Mouse (Mus musculus): ENCODE measurements at regions not wholly inside any gene's neighbourhood (a gene's known extent, or its start where the extent isn't known, plus 50 kb on each side); places are given as distances from the start of the nearest gene placed in this dataset.

GRCm38 (mm10) chr8:103948474-103948873, 153.0 kb upstream of the Cdh5 start:
- CTCF ChIA-PET: interaction anchor here (0.6 to 2.0 kb wide), 16 partner anchors 10 to 375 kb away, joined by 3 to 9 read pairs (median 3); no protein-coding TSS in a partner anchor
- POLR2A ChIA-PET: interaction anchor here in 1 of 4 experiments (0.6 kb wide), 1 partner anchor 85 kb away, joined by 7 read pairs; no protein-coding TSS in a partner anchor

GRCm38 (mm10) chr8:103950460-103950859, 151.0 kb upstream of the Cdh5 start:
- ChIA-PET POLR2A (no interaction called here), CTCF (interaction anchor here in 1 of 4 experiments (0.5 kb wide), 1 partner anchor 614 kb away, joined by 3 read pairs; no protein-coding TSS in a partner anchor)

- ChIA-PET CTCF (no interaction called here), POLR2A (no interaction called here)
Observed at GRCm38 (mm10) chr8:103953586-103953985, 147.8 kb upstream of the Cdh5 start.

GRCm38 (mm10) chr8:103955568-103956260, 145.7 kb upstream of the Cdh5 start:
- POLR2A ChIA-PET: no interaction called here
- CTCF ChIA-PET: no interaction called here

GRCm38 (mm10) chr8:103964293-103964918, 137.0 kb upstream of the Cdh5 start:
- CTCF ChIA-PET: no interaction called here
- POLR2A ChIA-PET: no interaction called here

- CTCF ChIA-PET: no interaction called here
Observed at GRCm38 (mm10) chr8:103969929-103970328, 131.5 kb upstream of the Cdh5 start.

GRCm38 (mm10) chr8:103970511-103970910, 130.9 kb upstream of the Cdh5 start:
- ChIA-PET CTCF (no interaction called here), POLR2A (no interaction called here)

More at GRCm38 (mm10) chr8:103969929-103970328, 131.5 kb upstream of the Cdh5 start:
- POLR2A ChIA-PET: no interaction called here

GRCm38 (mm10) chr8:103970966-103971365, 130.5 kb upstream of the Cdh5 start:
- POLR2A ChIA-PET: no interaction called here
- CTCF ChIA-PET: no interaction called here

- POLR2A ChIA-PET: no interaction called here
- CTCF ChIA-PET: interaction anchor here (0.6 to 1.1 kb wide), 4 partner anchors 51 to 74 kb away, joined by 3 to 6 read pairs (median 4); no protein-coding TSS in a partner anchor
Observed at GRCm38 (mm10) chr8:103976488-103976887, 124.9 kb upstream of the Cdh5 start.

GRCm38 (mm10) chr8:103978948-103979347, 122.5 kb upstream of the Cdh5 start:
- POLR2A ChIA-PET: no interaction called here
- CTCF ChIA-PET: no interaction called here

- ChIA-PET POLR2A (interaction anchor here in 1 of 4 experiments (0.9 kb wide), 1 partner anchor 18 kb away, joined by 3 read pairs; no protein-coding TSS in a partner anchor), CTCF (no interaction called here)
Observed at GRCm38 (mm10) chr8:103983860-103984594, 117.4 kb upstream of the Cdh5 start.

- CTCF ChIA-PET: no interaction called here
- POLR2A ChIA-PET: no interaction called here
Observed at GRCm38 (mm10) chr8:103985640-103986039, 115.8 kb upstream of the Cdh5 start.

GRCm38 (mm10) chr8:103993897-103994296, 107.5 kb upstream of the Cdh5 start:
- ChIA-PET POLR2A (no interaction called here), CTCF (interaction anchor here in 1 of 4 experiments (0.6 kb wide), 1 partner anchor 692 kb away, joined by 5 read pairs; no protein-coding TSS in a partner anchor)

GRCm38 (mm10) chr8:103998143-103998542, 103.3 kb upstream of the Cdh5 start:
- CTCF ChIA-PET: interaction anchor here in 1 of 4 experiments (0.6 kb wide), 1 partner anchor 30 kb away, joined by 4 read pairs; no protein-coding TSS in a partner anchor
- POLR2A ChIA-PET: no interaction called here

GRCm38 (mm10) chr8:104007209-104007608, 94.2 kb upstream of the Cdh5 start:
- CTCF ChIA-PET: interaction anchor here in 1 of 4 experiments (0.6 kb wide), 1 partner anchor 59 kb away, joined by 3 read pairs; no protein-coding TSS in a partner anchor
- POLR2A ChIA-PET: no interaction called here

GRCm38 (mm10) chr8:104008756-104009155, 92.7 kb upstream of the Cdh5 start:
- POLR2A ChIA-PET: no interaction called here
- CTCF ChIA-PET: interaction anchor here in 1 of 4 experiments (0.7 kb wide), 1 partner anchor 91 kb away, joined by 3 read pairs; no protein-coding TSS in a partner anchor

- ChIA-PET POLR2A (no interaction called here), CTCF (interaction anchor here in 1 of 4 experiments (0.7 kb wide), 1 partner anchor 90 kb away, joined by 3 read pairs; no protein-coding TSS in a partner anchor)
Observed at GRCm38 (mm10) chr8:104009306-104009705, 92.1 kb upstream of the Cdh5 start.

- POLR2A ChIA-PET: no interaction called here
- CTCF ChIA-PET: interaction anchor here in 1 of 4 experiments (1.4 kb wide), 1 partner anchor 10 kb away, joined by 3 read pairs; no protein-coding TSS in a partner anchor
Observed at GRCm38 (mm10) chr8:104022231-104022630, 79.2 kb upstream of the Cdh5 start.

GRCm38 (mm10) chr8:104022691-104023509, 78.5 kb upstream of the Cdh5 start:
- ChIA-PET POLR2A (interaction anchor here in 1 of 4 experiments (0.5 kb wide), 1 partner anchor 536 kb away, joined by 3 read pairs; no protein-coding TSS in a partner anchor), CTCF (no interaction called here)
